Mouse (Mus musculus) ES-Bruce4 (cell line): ENCODE results near the gene Acox2.

Experiments
- CTCF ChIP-seq: IDR thresholded peaks from one replicate; pipeline ENCODE4 v1.8.1; 2011; ENCODE audit warnings: low read depth, low read length
- EP300 ChIP-seq: IDR thresholded peaks from 2 replicates; pipeline ENCODE4 v1.6.1; 2011; ENCODE audit warnings: low read depth, low read length; ENCODE audit not compliant: insufficient read depth
- POLR2A ChIP-seq: IDR thresholded peaks from one replicate; pipeline ENCODE4 v1.8.1; 2011; ENCODE audit warnings: low read length; ENCODE audit not compliant: insufficient read depth

DNA sequence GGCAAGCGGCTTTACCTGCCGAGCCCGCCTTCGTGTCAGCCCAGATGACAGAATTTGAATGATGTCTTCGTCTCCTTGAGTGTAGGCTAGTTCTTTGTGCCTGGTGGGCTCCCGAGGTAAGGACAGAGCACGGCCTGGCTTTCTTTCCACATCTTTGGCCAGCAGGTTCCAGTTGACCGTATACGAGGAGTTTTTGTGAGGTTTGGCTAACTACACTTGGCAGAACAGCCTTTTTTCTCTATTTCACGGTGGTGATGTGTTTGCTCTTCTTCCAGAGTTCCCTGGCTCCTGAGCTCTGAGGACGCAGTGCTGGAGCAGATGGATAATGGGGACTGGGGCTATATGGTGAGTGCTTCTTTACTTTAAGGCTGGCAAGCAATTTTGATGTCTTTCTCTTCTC is 39.3 kb downstream of the Acox2 start:
- TF ChIP-seq POLR2A = no peak
- TF ChIP-seq CTCF = no peak
- TF ChIP-seq EP300 = no peak
